Mouse (Mus musculus) bone marrow macrophage, adult 2 months (primary cell): ENCODE measurements around the gene Rps4x. TPM values are rescaled to one million over a fixed set of nuclear protein-coding genes. Genes with fewer than 3 reads are reported as not detected.
"Not testable (repeated sequence)": the region's sequence is repeated elsewhere in the genome, so short reads cannot be mapped to it uniquely, and the experiment has no call there.

Experiments used
- H3K27ac ChIP-seq: 2 replicates; pipeline ENCODE4 v1.5.1; 2012; ENCODE audit warnings: low read depth, low read length; ENCODE audit not compliant: insufficient read depth
- H3K4me1 ChIP-seq: 2 replicates; pipeline ENCODE4 v1.6.1; 2012; ENCODE audit warnings: low read length; ENCODE audit not compliant: control insufficient read depth, insufficient read depth
- H3K4me3 ChIP-seq: 2 replicates; pipeline ENCODE4 v1.5.1; 2012; ENCODE audit warnings: mild to moderate bottlenecking, low read length, moderate library complexity; ENCODE audit not compliant: insufficient read depth
- CTCF ChIP-seq: IDR thresholded peaks from 2 replicates; pipeline ENCODE4 v1.5.1; 2012; ENCODE audit warnings: low read depth, mild to moderate bottlenecking, low read length, moderate library complexity
- POLR2A ChIP-seq: IDR thresholded peaks from 2 replicates; pipeline ENCODE4 v1.6.1; 2012; ENCODE audit warnings: mild to moderate bottlenecking, low read depth, low read length, borderline replicate concordance
- polyA plus RNA-seq: library from polyadenylated mRNA; stranded (reverse); fragments of >200 nt; gene quantifications from 2 replicates; pipeline ENCODE4 v1.2.4, GENCODE M21; 2012; ENCODE audit not compliant: missing spikeins, insufficient read depth, insufficient read length

Rps4x gene
- polyA plus RNA-seq, result 1,772 and 1,842 TPM in 2 replicates

- H3K4me3 ChIP-seq, result peak within 1 kb of the TSS; percentile 90
- H3K4me1 ChIP-seq, result no peaks in the 10 kb centered on the region; the same call in 1 of the 2 replicates
- TF ChIP-seq CTCF, result peak; percentile 24; the same call in 1 of the 2 replicates
- TF ChIP-seq POLR2A, result no peak
- H3K27ac ChIP-seq, result peak within 1 kb of the TSS; percentile 91
These were observed at the start of gene Rps4x for GRCm38 (mm10) chrX:102188712-102189497. Gene Rps4x (minus strand): TSS chrX:102189394.

- Histone ChIP-seq H3K27ac (no peak overlapping the region), H3K4me3 (no peak overlapping the region), H3K4me1 (no peaks in the 10 kb centered on the region)
- TF ChIP-seq POLR2A, result no peak
- TF ChIP-seq CTCF, result peak; percentile 18; the same call in 1 of the 2 replicates
These were observed 29.9 kb upstream of the Rps4x start for GRCm38 (mm10) chrX:102219126-102219525.

GRCm38 (mm10) chrX:102215356-102215755, 26.2 kb upstream of the Rps4x start:
- not testable (repeated sequence) for H3K27ac ChIP-seq, H3K4me3 ChIP-seq, H3K4me1 ChIP-seq

- no peak for TF ChIP-seq POLR2A
- TF ChIP-seq CTCF, result no peak
These were observed 1.6 kb upstream of the Rps4x start for GRCm38 (mm10) chrX:102190840-102191239.

GRCm38 (mm10) chrX:102189581-102189980, 387 bp upstream of the Rps4x start:
- no peak for TF ChIP-seq POLR2A
- no peak for TF ChIP-seq CTCF
- no peak overlapping the region for H3K27ac ChIP-seq
- no peaks in the 10 kb centered on the region; the same call in 1 of the 2 replicates for H3K4me1 ChIP-seq
- H3K4me3 ChIP-seq, result no peak overlapping the region

More at GRCm38 (mm10) chrX:102190840-102191239, 1.6 kb upstream of the Rps4x start:
- H3K27ac ChIP-seq, result no peak overlapping the region
- no peaks in the 10 kb centered on the region; the same call in 1 of the 2 replicates for H3K4me1 ChIP-seq
- H3K4me3 ChIP-seq, result no peak overlapping the region

GRCm38 (mm10) chrX:102187023-102187699, 2.0 kb downstream of the Rps4x start:
- Histone ChIP-seq H3K4me1 (no peaks in the 10 kb centered on the region; the same call in 1 of the 2 replicates), H3K27ac (no peak overlapping the region), H3K4me3 (peak overlapping the region; percentile 90)
- no peak for TF ChIP-seq CTCF
- no peak for TF ChIP-seq POLR2A

- Histone ChIP-seq H3K27ac (no peak overlapping the region), H3K4me3 (no peak overlapping the region)
- no peak for TF ChIP-seq CTCF
- TF ChIP-seq POLR2A, result no peak
These were observed 6.6 kb downstream of the Rps4x start for GRCm38 (mm10) chrX:102182575-102182974.

GRCm38 (mm10) chrX:102175538-102176287, 13.5 kb downstream of the Rps4x start:
- Histone ChIP-seq H3K4me1 (no peaks in the 10 kb centered on the region), H3K27ac (no peak overlapping the region), H3K4me3 (no peak overlapping the region)
- no peak for TF ChIP-seq CTCF
- TF ChIP-seq POLR2A, result no peak

More at GRCm38 (mm10) chrX:102182575-102182974, 6.6 kb downstream of the Rps4x start:
- H3K4me1 ChIP-seq, result no peaks in the 10 kb centered on the region; the same call in 1 of the 2 replicates

- TF ChIP-seq POLR2A (no peak), CTCF (no peak)
- no peak overlapping the region for H3K27ac ChIP-seq
- no peaks in the 10 kb centered on the region for H3K4me1 ChIP-seq
- H3K4me3 ChIP-seq, result no peak overlapping the region
These were observed 18.3 kb downstream of the Rps4x start for GRCm38 (mm10) chrX:102170900-102171299.
